Mouse (Mus musculus): Measurements from ENCODE around the gene Tesc. TPM values are rescaled to one million over a fixed set of nuclear protein-coding genes. Genes with fewer than 3 reads are reported as not detected.

The Tesc gene
- total and polyA plus RNA-seq, 2 experiments from 2014 or later = 17.6 to 20.7 TPM

DNA sequence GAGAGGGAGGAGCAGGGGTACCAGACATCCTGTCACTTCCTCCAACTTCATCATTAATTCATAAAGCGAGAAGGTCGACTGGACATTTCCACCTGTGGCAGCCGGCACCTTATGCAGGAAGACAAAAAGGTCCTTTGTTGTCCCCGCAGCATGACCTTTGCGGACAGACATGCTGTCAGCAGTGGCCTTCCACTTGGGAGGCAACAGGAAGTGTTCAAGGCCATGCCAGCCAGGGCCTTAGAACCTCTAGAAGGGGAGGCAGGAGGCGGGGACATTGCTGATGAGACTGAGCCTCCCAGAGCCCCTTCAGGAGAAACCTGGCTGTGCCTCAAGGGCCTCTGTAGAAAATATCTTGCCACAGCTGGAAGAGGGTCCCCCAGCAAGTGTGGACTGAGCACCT, 6.2 kb downstream of the Tesc start:
- peaks cover 5% of the 10 kb centered on the region; the same call in 1 of the 2 replicates for H3K9me3 ChIP-seq (replicated peaks; ENCODE audit: control insufficient read depth, low read length)
- H3K36me3 ChIP-seq (replicated peaks; ENCODE audit: control insufficient read depth, insufficient read depth, low read length) = no peaks in the 10 kb centered on the region
- no peak overlapping the region for H3K27ac ChIP-seq (ENCODE audit: low read depth)

DNA sequence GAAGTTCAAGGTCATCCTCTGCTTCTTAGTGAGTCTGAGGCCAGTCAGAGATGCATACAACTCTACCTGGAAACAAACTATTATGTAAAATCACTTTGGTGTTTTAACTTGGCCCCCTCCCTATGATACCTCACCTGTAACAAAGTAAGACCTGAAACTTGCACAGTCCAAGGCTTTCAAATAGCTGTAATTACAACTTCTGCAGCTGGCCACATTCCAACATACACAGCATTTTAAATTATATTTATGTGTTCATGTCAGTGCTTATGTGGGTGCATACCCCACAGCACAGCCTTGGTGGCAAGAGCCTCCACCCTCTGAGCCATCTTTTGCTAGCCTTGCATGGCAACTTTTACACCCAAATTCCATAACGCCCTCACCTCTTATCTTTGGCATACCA, 7.1 kb downstream of the Tesc start:
- ATAC-seq (ENCODE audit: insufficient read depth, low read depth) (no peak), DNase-seq (ENCODE audit: low spot score) (no peak)
- Histone ChIP-seq H3K27ac (ENCODE audit: low read depth) (no peak overlapping the region), H3K4me3 (ENCODE audit: low read depth, low read length) (no peak overlapping the region), H3K4me2 (ENCODE audit: low read depth, low read length) (no peak overlapping the region), H3K9ac (replicated peaks; ENCODE audit: low read depth, low read length) (no peak overlapping the region), H3K36me3 (replicated peaks; ENCODE audit: control insufficient read depth, insufficient read depth, low read length) (no peaks in the 10 kb centered on the region), H3K9me3 (replicated peaks; ENCODE audit: control insufficient read depth, low read length) (peaks cover 5% of the 10 kb centered on the region; the same call in 1 of the 2 replicates), H3K27me3 (ENCODE audit: control insufficient read depth, insufficient read depth, low read length) (0 out of 2 replicates have a peak, but pooled peaks cover 6% of the 10 kb centered on the region), H3K4me1 (ENCODE audit: control insufficient read depth, insufficient read depth) (0 out of 2 replicates have a peak, but pooled peaks cover 2% of the 10 kb centered on the region)
- WGBS = 78% methylated on average over 1 of the region's 1 CpGs
- TF ChIP-seq EP300 (IDR thresholded peaks at IDR 0.05; ENCODE audit: low read depth) (no peak), CTCF (IDR thresholded peaks at IDR 0.05; ENCODE audit: low read depth) (no peak)

More for the DNA sequence above, 6.2 kb downstream of the Tesc start:
- Histone ChIP-seq H3K4me2 (ENCODE audit: low read depth, low read length) (no peak overlapping the region), H3K9ac (replicated peaks; ENCODE audit: low read depth, low read length) (no peak overlapping the region), H3K27me3 (ENCODE audit: control insufficient read depth, insufficient read depth, low read length) (peaks cover 8% of the 10 kb centered on the region), H3K4me3 (ENCODE audit: low read depth, low read length) (no peak overlapping the region), H3K4me1 (ENCODE audit: control insufficient read depth, insufficient read depth) (0 out of 2 replicates have a peak, but pooled peaks cover 2% of the 10 kb centered on the region)
- no peak for ATAC-seq (ENCODE audit: insufficient read depth, low read depth)
- no peak for DNase-seq (ENCODE audit: low spot score)
- TF ChIP-seq CTCF (IDR thresholded peaks at IDR 0.05; ENCODE audit: low read depth) (no peak), EP300 (IDR thresholded peaks at IDR 0.05; ENCODE audit: low read depth) (no peak)
- WGBS = 50% methylated on average over 6 of the region's 6 CpGs

DNA sequence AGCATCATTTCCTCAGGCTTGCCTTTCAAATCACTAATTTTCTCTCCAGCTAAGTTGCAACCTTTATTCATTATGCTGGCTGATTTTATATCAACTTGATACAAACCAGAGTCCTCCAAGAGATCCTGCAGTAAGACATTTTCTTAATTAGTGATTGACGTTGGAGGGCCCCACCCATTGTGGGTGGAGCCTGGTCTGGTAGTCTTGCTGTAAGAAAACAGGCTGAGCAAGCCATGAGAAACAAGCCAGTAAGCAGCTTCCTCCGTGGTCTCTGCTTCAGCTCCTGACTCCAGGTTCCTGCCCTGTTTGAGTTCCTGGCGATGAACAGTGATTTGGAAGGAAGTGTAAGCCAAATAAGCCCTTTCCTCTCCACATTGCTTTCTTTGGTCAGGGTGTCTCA, 8.2 kb downstream of the Tesc start:
- ATAC-seq (ENCODE audit: insufficient read depth, low read depth) = no peak
- WGBS = 60% methylated on average over 3 of the region's 3 CpGs
- H3K9ac ChIP-seq (replicated peaks; ENCODE audit: low read depth, low read length) = no peak overlapping the region

GRCm38 (mm10) chr5:118036888-118037797, 9.6 kb downstream of the Tesc start:
- peaks cover 5% of the 10 kb centered on the region; the same call in 1 of the 2 replicates for H3K9me3 ChIP-seq (replicated peaks; ENCODE audit: control insufficient read depth, low read length)
- no peak for TF ChIP-seq EP300 (IDR thresholded peaks at IDR 0.05; ENCODE audit: low read depth)
- no peak for TF ChIP-seq CTCF (IDR thresholded peaks at IDR 0.05; ENCODE audit: low read depth)
- no peaks in the 10 kb centered on the region for H3K27me3 ChIP-seq (ENCODE audit: control insufficient read depth, insufficient read depth, low read length)
- no peak overlapping the region for H3K27ac ChIP-seq (ENCODE audit: low read depth)
- DNase-seq (ENCODE audit: low spot score) (no peak), ATAC-seq (ENCODE audit: insufficient read depth, low read depth) (no peak)
- no peaks in the 10 kb centered on the region for H3K36me3 ChIP-seq (replicated peaks; ENCODE audit: control insufficient read depth, insufficient read depth, low read length)
- 38% methylated on average over 25 of the region's 25 CpGs for WGBS
- no peak overlapping the region for H3K9ac ChIP-seq (replicated peaks; ENCODE audit: low read depth, low read length)
- H3K4me3 ChIP-seq (ENCODE audit: low read depth, low read length) = no peak overlapping the region
- H3K4me2 ChIP-seq (ENCODE audit: low read depth, low read length) = peak overlapping the region; percentile 30
- H3K4me1 ChIP-seq (ENCODE audit: control insufficient read depth, insufficient read depth) = 0 out of 2 replicates have a peak, but pooled peaks cover 2% of the 10 kb centered on the region

More for the DNA sequence above, 8.2 kb downstream of the Tesc start:
- H3K9me3 ChIP-seq (replicated peaks; ENCODE audit: control insufficient read depth, low read length) = peaks cover 5% of the 10 kb centered on the region; the same call in 1 of the 2 replicates
- TF ChIP-seq EP300 (IDR thresholded peaks at IDR 0.05; ENCODE audit: low read depth) (no peak), CTCF (IDR thresholded peaks at IDR 0.05; ENCODE audit: low read depth) (no peak)
- H3K27me3 ChIP-seq (ENCODE audit: control insufficient read depth, insufficient read depth, low read length) = no peaks in the 10 kb centered on the region
- H3K4me2 ChIP-seq (ENCODE audit: low read depth, low read length) = no peak overlapping the region
- no peak overlapping the region for H3K27ac ChIP-seq (ENCODE audit: low read depth)
- no peak for DNase-seq (ENCODE audit: low spot score)
- H3K36me3 ChIP-seq (replicated peaks; ENCODE audit: control insufficient read depth, insufficient read depth, low read length) = no peaks in the 10 kb centered on the region
- 0 out of 2 replicates have a peak, but pooled peaks cover 2% of the 10 kb centered on the region for H3K4me1 ChIP-seq (ENCODE audit: control insufficient read depth, insufficient read depth)
- no peak overlapping the region for H3K4me3 ChIP-seq (ENCODE audit: low read depth, low read length)

GRCm38 (mm10) chr5:118037798-118038484, 10.4 kb downstream of the Tesc start:
- ATAC-seq (ENCODE audit: insufficient read depth, low read depth) (peak; percentile 93), DNase-seq (ENCODE audit: low spot score) (peak; percentile 71)
- Histone ChIP-seq H3K4me1 (ENCODE audit: control insufficient read depth, insufficient read depth) (0 out of 2 replicates have a peak, but pooled peaks cover 2% of the 10 kb centered on the region), H3K36me3 (replicated peaks; ENCODE audit: control insufficient read depth, insufficient read depth, low read length) (no peaks in the 10 kb centered on the region), H3K4me2 (ENCODE audit: low read depth, low read length) (peak overlapping the region; percentile 30), H3K27me3 (ENCODE audit: control insufficient read depth, insufficient read depth, low read length) (no peaks in the 10 kb centered on the region), H3K4me3 (ENCODE audit: low read depth, low read length) (no peak overlapping the region), H3K27ac (ENCODE audit: low read depth) (peak overlapping the region; percentile 36; the same call in 1 of the 2 replicates), H3K9ac (replicated peaks; ENCODE audit: low read depth, low read length) (no peak overlapping the region), H3K9me3 (replicated peaks; ENCODE audit: control insufficient read depth, low read length) (peaks cover 5% of the 10 kb centered on the region; the same call in 1 of the 2 replicates)
- WGBS = 8% methylated on average over 10 of the region's 10 CpGs
- TF ChIP-seq EP300 (IDR thresholded peaks at IDR 0.05; ENCODE audit: low read depth) = no peak
- TF ChIP-seq CTCF (IDR thresholded peaks at IDR 0.05; ENCODE audit: low read depth) = no peak
